Mouse (Mus musculus): ENCODE results near the gene Rabep2.

Rabep2 gene

DNA sequence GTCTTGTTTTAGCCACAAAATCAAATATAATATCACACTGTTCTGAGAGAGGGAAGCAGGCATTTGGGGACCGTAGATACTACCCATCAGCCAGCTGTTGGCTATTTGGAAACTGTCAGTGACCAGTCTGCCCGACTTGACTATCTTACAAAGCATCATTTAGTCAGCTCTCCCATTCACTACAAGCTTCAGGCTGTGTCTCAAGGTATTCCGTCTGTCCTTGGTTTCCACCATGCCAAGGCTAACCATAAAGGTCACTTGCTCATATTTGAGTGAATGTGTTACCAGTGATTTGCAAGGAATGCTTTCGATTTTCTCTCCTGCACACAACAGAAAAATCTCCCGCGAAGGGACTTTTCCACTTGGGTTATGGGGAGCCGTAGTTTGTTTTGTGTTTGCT lies 6.2 kb downstream of the Rabep2 start:
- no peak for DNase-seq

DNA sequence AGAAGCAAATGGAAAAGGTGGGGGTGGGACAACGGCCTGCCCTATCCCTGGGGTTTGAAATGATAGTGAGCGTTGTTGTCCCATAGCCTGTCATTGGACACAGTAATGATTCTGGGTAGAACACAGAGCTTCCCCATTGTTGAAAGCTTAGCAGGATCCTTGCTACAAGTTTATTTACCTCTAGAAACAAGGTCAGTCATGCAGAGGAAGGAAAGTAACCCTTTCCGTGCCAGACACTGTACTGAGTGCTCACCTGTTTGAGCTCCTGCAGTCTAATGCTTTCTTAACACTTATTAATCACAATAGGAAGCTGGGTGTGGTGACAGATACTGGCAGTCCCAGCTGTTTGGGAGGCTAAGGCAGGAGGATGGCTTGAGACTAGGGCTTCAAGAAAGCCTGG lies 7.2 kb downstream of the Rabep2 start:
- no peak for DNase-seq

DNA sequence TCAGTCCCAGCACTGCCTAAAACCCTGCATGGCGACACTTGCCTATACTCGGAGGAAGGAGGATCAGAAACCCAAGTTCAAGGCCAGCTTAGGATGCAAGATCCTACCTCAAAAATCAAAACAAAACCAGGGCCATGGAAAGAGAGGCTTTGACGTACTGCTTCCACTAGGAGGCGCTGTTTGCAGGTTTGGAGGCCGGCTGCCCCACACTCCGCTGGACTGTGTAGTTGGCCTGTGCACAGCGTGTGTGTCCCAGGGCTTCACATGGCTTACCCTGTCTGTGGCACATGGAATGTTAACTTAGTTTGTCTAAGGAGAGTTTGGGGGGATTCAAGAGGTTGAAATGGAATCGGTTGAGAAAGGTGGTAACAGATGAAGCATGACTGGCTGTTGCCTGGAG lies 8.3 kb downstream of the Rabep2 start:
- DNase-seq, result peak; percentile 79

DNA sequence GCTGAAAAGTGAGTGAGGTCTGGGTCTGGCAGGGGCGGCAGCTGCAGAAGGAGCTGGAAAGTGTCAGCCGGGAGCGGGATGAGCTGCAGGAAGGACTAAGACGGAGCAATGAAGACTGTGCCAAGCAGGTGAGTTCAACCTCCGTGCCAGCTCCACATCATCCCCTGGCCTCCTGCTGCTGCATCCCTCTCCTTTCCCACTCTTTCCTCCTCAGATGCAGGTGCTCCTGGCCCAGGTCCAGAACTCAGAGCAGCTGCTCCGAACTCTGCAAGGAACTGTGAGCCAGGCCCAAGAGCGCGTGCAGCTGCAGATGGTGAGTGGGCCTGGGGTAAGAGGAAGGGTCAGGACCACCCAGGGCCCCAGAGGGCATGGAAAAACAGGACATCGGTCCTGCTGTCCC lies 11.6 kb downstream of the Rabep2 start:
- no peak for DNase-seq

DNA sequence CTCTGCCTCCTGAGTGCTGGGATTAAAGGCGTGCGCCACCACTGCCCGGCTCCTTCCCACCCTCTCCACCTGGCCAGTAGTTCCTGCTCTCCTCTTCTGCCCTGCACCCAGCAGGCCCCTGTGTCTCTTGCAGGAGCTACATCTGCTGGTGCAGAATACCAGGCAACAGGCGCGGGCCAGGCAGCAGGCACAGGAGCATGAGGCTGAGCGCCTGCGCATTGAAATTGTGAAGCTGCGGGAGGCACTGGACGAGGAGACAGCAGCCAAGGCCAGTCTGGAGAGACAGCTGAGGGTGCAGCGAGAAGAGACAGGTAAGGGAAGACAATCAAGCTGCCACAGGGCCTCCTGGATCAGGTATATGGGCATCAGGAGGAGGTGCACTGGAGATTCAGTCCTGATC lies 15.4 kb downstream of the Rabep2 start:
- DNase-seq, result no peak

DNA sequence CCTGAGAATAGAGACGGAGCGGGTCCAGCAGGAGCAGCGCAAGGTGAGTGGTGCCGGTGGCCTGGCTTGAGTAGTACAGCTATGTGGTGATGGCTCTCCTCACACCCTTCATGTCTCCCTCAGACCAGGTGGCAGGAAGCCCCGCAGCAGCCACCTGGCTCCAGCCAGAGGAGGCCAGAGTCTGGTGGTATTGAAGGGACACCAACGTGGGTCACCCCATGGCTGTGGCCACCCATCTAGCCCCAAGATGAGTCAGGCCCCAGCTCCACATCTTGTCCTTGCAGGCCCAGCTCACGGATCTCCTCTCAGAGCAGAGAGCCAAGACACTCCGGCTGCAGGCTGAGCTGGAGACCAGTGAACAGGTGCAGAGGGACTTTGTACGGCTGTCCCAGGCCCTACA lies 16.0 kb downstream of the Rabep2 start:
- DNase-seq, result no peak

DNA sequence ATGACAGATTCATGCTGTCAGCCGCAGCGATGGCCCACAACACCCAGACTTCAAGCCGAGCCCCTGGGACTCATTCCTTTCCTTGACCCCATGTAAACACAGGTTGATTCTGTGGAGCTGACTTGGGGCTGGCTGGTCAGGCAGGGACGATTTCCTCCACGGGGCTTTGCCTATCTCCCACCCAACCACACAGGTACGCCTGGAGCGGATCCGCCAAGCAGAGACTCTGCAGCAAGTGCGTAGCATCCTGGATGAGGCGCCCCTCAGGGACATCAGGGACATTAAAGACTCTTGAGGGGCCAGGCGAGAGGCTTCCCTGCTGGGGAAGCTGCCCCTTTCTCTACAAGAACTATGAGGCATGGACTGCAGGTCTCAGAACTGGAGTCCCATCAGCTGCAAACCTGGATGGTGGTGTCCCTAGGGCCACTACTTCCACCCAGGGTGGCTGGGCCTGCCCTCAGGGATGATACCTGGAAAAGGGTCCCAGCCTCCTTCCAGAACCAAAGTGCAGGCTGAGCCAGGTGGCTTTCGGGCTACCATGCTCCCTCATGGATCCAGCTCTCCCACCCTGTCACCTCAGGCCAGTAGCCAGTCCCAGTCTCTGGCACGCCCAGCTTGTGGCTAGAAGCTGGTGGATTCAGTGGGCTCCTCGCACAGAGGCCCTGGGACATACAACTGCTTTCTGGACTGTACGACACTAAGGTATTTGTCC lies 16.7 kb downstream of the Rabep2 start:
- DNase-seq, result no peak

DNA sequence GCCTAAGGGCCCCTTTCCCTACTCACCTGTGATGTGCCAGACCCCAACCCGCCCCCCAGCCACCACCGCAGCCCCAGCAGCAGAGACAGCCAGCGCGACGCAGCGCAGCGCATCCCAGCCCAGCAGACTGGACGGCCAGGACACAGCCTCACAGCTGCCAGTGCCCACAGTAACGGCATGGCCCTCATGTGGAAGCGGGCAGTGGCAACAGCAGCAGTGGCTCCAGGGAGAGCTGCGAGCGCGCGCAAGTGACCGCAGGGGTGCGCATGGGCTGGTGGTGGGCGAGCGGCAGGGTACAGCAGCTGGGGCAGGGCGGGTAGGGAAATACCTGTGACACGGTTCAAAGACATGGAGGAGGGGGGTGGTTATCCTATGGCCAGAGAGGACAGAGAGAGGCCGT lies 17.7 kb downstream of the Rabep2 start:
- DNase-seq, result no peak

DNA sequence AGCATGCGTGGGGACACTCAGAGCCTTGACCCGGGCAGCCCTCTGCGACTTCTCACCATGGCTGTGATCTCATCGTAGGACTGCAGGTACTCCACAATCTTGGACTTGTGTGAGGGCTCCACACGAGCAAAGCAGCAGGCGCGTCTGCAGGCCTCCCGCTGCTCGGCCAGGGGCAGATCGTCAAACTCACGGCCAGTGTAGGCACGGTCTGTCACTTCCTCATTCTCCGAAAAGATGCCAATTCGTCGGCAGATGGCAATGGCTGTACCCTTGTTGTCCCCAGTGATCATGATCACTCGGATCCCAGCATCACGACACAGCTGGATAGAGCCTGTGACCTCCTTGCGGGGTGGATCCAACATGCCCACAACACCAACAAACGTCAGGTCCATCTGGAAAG lies 19.9 kb downstream of the Rabep2 start:
- DNase-seq, result no peak

DNA sequence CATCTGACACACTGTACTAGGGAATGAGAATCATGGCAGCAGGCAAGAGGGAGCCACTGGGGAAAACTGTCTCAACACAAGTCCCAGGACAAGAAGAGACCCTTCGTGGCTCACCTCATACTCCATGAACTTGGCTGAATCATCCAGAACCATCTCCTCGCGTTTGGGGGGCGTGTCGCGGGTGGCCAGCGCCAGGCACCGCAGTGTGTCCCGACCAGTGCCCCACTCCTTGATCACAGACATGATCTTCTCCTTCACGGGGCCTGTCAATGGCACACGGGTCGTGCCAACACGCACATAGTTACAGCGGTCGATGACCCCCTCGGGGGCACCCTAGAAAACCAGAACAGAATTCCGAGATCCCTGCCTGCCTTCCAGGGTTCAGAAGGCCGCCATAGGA lies 21.4 kb downstream of the Rabep2 start:
- DNase-seq, result no peak

DNA sequence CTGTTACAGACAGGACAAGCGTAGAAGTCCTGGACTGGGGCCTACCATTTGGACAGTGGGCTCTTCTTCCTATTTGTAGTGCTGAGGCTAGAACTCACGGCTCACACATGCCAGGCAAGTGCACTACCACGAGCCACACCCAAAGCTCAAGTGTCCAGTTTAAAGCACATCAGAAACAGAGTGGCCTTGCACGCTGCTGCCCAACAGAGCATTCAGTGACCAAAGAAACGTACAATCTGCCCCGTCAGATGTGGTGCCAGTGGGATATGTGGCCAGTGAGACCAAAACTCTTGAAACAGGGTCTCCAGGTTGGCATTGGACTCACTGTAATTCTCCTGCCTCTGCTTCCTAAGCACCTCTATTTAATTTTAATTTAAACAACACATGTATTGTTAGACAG lies 22.1 kb downstream of the Rabep2 start:
- no peak for DNase-seq

DNA sequence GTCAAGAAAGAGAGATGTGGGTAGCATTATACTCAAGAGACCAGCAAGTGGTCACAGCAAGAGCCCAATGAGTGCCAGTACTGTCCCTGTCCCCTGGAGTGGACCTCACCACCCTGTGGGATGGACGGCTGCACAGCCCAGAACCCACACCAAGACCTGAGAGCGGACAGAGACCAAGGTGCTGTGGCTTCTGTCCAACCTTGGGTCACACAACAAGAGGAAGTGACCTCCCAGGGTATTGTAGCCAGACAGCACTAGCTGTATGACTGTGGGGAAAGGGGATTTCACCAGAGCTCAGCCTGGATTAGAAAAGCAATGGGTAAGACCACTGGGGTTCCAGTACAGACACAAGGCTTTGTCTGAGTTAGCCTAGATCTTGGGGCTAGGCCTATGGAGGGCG lies 23.7 kb downstream of the Rabep2 start:
- no peak for DNase-seq

DNA sequence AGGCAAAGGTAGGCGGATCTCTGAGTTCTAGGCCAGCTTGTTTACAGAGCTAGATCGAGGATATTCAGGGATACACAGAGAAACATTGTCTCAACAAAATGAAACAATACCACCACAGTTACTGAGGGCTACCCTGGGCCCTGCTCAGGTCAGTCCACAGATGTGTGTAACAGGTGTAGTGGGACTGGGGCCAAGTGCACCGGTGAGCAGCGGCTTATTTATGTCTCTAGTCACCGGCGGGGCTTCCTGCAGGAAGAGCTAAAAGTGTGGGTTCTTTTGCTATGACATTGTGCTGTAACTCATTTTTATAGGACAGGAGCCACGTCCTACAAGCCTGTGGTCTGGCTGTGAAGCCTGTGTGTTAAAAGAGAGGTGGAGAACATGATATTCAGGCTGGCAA lies 25.3 kb downstream of the Rabep2 start:
- DNase-seq, result no peak

DNA sequence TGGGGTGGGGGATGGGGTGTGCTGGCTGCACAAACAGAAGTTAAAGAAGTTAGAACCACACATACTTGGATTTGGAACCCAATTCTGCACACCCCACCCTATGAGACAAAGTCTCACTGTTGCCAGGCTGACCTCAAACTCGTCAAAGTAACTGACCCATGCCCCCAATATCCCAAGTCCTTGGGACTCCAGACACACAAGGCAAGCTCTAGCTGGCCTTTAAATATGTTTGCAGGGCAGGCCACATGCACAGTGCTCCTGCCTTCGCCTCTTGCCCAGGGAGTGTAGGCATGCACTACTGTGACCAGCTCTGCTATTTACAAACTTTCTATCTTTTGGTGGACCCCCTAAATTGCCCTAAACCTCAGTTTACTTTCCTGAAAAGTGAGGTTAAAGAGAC lies 26.7 kb downstream of the Rabep2 start:
- no peak for DNase-seq

DNA sequence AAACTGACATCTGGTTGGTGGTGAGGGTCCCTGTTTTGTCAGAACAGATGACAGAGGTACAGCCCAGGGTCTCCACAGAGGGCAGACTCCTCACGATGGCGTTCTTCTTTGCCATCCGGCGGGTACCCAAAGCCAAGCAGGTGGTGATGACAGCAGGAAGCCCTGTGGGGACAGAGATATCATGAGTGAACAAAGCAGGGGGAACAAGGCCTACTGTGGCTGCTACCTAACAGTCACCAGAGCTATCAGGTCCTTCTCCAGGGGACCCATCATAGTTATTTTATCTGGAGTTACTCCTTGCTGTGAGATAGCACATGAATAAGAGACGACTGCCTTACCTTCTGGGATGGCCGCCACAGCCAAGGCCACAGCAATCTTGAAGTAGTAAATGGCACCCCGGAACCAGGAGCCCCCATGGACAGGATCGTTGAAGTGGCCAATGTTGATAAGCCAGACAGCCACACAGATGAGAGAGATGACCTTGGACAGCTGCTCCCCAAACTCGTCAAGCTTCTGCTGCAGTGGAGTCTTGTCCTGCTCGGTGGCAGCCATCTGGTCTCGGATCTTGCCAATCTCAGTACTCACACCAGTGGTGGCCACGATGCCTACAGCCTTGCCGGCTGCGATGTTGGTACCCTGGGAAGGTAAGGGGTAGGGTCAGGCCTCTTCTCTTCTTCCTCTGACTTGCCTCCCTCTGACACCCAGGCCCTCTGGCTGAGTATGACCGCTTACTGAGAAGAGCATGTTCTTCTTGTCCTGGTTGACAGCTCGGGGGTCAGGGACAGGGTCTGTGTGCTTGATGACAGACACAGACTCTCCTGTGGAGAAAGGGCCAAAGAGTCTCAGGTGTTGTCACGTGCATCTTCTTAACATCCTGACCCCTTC lies 28.1 kb downstream of the Rabep2 start:
- DNase-seq, result no peak

DNA sequence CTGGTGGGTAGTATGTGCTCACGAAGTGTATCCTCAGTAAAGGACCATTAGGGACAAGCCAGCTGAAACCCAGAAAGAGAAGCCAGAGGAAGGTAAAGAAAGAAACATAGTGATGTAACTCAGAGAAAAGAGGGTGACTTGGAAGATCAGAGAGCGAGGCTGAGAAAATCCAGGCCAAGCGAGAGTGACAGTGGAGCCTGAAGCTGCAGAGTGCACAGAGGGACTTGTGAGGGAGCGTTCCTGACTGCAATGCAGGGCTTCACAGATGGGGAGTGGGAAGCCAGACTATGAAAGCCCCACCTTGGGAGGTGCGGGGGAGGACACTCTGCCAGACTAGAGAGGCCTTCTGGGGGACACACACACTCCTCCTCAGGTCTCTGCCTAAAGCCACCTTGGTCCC lies 29.7 kb downstream of the Rabep2 start:
- DNase-seq, result no peak

DNA sequence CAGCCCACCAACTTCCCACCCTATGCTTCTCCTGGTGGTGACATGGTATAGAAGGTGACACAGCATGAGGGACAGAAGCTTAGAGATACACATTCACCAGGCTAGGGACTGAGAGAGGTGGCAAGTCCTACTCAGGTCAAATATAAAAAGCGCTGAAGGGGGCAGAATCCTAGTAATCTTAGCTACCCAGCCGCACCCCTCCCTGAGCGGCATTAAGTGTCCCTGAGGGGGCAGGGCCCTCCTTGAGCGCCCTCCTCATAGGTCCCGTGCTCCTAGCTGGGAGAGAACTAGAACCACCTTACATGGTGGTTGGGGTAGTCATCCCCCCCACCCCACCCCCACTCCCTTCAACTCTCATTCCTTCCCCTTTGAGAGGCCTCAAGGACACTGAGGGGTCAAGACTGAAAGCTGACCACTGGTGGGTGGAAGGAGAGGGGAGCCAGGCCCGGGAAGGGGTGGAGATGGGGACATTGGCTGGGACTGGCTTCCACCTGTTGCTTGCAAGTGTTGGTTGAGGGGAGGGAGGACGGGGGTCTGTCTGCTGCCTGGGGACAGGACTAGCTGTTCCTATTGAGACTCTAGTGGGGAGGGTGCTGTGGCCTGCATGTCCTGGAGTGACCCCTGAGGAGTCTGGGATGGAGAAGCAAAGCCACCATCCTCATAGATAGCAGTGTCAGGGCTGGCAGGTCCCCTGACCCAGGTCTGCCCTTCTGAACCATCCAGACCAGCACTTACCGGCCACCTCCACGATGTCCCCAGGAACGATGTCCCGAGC lies 30.5 kb downstream of the Rabep2 start:
- no peak for DNase-seq

DNA sequence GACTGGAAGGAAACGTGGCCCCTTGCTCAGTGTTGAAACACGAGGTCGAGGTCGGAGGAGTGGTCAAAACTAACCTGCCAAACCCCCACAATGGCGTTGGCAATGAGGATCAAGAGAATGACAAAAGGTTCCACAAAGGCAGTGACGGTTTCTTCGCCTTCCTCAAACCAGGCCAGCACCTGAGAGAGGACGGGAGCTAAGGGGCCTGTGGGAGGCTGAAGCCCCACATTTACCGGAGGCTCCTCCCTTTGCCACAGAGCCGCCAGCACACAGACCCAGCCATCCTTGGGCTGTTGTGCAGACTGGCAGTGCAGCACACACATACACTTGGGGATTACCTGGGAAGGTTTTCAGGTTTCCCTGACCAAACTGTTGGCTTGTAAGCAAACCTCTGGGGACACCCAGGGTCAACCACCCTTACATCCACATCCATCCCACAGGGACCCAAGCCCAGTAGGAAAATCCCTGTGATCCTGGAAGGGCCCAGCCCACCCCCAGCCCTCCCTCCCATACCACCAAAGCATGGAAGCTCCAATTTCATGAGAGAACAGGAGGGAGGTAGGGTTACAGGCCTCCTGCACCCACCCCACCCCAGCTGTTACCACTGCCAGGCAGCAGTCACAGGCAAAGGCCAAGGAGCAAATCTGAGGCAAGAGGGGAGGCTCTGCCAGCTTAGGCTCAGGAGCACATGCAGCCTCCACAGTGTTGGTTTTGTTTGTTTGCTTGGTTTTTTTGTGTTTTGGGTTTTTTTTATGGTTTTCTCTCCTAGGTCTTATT lies 32.3 kb downstream of the Rabep2 start:
- no peak for DNase-seq

DNA sequence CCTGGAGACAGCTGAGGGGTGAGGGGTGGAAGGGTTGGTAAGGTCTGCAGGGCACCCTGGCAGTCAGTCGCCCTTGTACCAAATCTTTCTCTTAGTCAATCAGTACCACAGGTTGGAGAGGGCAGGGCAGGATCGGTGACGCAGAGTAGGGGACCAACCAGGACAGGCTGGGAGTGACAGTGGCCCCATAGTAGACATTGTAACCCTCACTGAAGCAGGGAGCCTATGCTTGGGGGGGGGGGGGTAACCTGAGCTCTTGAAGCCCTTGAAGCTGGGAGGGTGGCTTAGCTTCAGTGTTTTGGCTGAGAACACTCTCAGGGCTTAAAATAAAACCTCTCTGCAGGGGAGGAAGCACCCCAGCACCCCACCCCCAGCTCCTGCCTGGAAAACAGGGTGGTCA lies 33.1 kb downstream of the Rabep2 start:
- DNase-seq, result no peak

DNA sequence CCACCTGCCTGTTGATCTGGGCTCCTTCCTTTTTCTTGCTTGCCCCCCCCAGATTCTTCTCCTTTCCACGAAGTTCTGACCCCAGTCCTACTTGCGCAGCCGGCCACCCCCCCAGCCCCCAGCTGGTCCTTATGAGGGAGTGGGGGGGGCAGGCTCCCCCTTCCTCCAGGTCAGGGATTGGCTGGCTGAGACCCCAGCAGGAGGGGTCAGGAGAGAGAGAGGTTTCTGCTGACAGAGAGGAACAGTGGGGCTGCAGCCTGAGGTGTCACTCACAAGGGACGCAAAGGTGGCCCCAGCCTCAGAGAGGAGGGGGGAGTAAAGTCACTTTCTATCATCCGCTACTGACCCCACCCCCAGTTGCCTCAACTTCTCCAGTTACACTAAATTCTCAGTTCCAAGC lies 34.4 kb downstream of the Rabep2 start, which contains the start of gene Atp2a1:
Gene Atp2a1 (minus strand): TSS at position 105 of the 400 bp plus-strand sequence.
- no peak for DNase-seq

DNA sequence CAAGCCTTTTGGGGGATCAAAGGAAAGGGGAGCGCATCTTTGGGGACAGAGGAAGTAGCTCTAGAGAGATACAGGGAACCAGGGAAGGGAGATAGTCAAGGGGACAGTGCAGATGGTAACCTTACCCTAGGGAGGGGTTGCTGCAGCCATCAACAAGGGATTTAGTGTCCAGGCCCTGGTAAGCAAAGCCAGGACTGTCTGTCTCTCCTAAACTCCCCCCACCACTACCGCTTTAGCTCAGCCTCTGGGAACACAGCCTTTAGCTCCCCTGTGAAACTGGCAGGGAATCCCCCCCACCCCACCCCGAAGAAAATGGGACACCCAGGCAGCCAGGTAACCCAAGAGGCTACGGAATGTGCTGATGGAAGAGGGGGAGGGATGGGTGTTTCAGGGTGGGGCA lies 35.0 kb downstream of the Rabep2 start:
- DNase-seq, result no peak

DNA sequence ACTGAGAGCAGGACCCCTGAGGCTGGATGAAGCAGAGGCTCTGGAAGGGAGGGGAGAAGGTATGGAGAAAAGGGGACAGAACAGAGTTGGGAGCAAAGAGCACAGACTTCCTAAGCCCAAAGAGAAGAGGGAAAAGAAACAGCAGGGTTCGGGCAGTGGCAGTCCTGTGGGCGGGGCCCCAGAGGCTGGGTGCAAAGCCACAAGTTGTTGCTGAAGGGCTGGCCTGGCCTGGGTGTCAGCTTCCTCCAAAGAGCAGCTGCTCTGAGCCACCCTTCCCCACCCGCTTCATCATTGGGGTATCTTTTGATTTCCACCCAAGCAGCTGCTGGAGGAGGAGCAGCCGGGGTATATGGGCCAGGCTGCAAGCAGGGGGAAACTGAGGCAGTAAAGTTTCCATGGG lies 35.6 kb downstream of the Rabep2 start:
- DNase-seq, result peak; percentile 62

DNA sequence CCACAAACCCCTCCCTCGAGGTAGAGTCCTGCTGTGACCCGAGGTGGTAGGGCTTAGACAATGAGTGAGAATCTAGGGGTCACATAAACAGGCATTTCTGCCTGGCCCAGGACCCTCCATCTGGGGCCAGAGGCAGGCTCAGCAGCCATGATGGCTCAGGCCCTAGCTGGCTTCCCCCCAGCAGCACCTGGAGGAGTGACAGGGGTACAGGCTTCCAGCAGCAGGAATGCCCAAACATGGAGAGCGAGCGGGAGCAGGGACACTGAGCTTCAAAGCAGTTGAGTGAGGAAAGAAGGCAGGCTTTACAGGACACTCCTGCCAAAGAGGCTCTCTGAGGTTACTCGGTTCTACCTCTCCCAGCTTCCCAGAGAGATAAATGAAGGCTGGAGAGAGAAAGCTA lies 36.3 kb downstream of the Rabep2 start:
- no peak for DNase-seq

Measured in lung, postnatal 10 days (tissue).